Mouse (Mus musculus): Measurements from ENCODE around the gene Susd4. TPM values are rescaled to one million over a fixed set of nuclear protein-coding genes. Genes with fewer than 3 reads are reported as not detected.

Gene Susd4
- 1 to 10 TPM; 4.6 to 5.2 TPM for total RNA-seq (2021)
- 5.2 and 6.7 TPM in 2 replicates for polyA plus RNA-seq (2012; rRNA removed)
- long read RNA-seq, partial matches to known transcripts, result 1 of 5 reads
- long read RNA-seq, other reads (novel, unspliced or antisense), result 2 of 5 reads

- peak; percentile 70 for DNase-seq
Measured at GRCm38 (mm10) chr1:182763716-182764461, at the start of gene Susd4. TSS of gene Susd4 (plus strand) at chr1:182763860.

GRCm38 (mm10) chr1:182714236-182714935 lies 49.3 kb upstream of the Susd4 start:
- no peak for DNase-seq

- DNase-seq, result no peak
Measured at GRCm38 (mm10) chr1:182727541-182727940, 36.1 kb upstream of the Susd4 start.

- DNase-seq, result no peak
Measured at GRCm38 (mm10) chr1:182729002-182729401, 34.7 kb upstream of the Susd4 start.

GRCm38 (mm10) chr1:182732695-182733094 lies 31.0 kb upstream of the Susd4 start:
- DNase-seq, result no peak

GRCm38 (mm10) chr1:182735891-182736290 lies 27.8 kb upstream of the Susd4 start:
- DNase-seq, result no peak

GRCm38 (mm10) chr1:182747081-182747480 lies 16.6 kb upstream of the Susd4 start:
- DNase-seq, result no peak

- no peak for DNase-seq
Measured at GRCm38 (mm10) chr1:182747834-182748233, 15.8 kb upstream of the Susd4 start.

GRCm38 (mm10) chr1:182749080-182749479 lies 14.6 kb upstream of the Susd4 start, which contains the start of gene Ccdc185:
TSS of gene Ccdc185 (minus strand) at chr1:182749180.
- DNase-seq, result no peak

- no peak for DNase-seq
Measured at GRCm38 (mm10) chr1:182751301-182751700, 12.4 kb upstream of the Susd4 start.

- no peak for DNase-seq
Measured at GRCm38 (mm10) chr1:182753694-182754093, 10.0 kb upstream of the Susd4 start.

GRCm38 (mm10) chr1:182754865-182755264 lies 8.8 kb upstream of the Susd4 start:
- DNase-seq, result no peak

- no peak for DNase-seq
Measured at GRCm38 (mm10) chr1:182758783-182759182, 4.9 kb upstream of the Susd4 start.

GRCm38 (mm10) chr1:182763191-182763715 lies 407 bp upstream of the Susd4 start:
- DNase-seq, result no peak

GRCm38 (mm10) chr1:182764541-182765281 lies 1.1 kb downstream of the Susd4 start:
- DNase-seq, result peak; percentile 14

GRCm38 (mm10) chr1:182775576-182775975 lies 11.9 kb downstream of the Susd4 start:
- no peak for DNase-seq

- DNase-seq, result no peak
Measured at GRCm38 (mm10) chr1:182776749-182777410, 13.2 kb downstream of the Susd4 start.

- no peak for DNase-seq
Measured at GRCm38 (mm10) chr1:182778225-182778624, 14.6 kb downstream of the Susd4 start.

- DNase-seq, result no peak
Measured at GRCm38 (mm10) chr1:182779024-182779520, 15.4 kb downstream of the Susd4 start.

- DNase-seq, result no peak
Measured at GRCm38 (mm10) chr1:182783774-182784173, 20.1 kb downstream of the Susd4 start.

- peak; percentile 37 for DNase-seq
Measured at GRCm38 (mm10) chr1:182784784-182785183, 21.1 kb downstream of the Susd4 start.
